In the genomic region with DNA sequence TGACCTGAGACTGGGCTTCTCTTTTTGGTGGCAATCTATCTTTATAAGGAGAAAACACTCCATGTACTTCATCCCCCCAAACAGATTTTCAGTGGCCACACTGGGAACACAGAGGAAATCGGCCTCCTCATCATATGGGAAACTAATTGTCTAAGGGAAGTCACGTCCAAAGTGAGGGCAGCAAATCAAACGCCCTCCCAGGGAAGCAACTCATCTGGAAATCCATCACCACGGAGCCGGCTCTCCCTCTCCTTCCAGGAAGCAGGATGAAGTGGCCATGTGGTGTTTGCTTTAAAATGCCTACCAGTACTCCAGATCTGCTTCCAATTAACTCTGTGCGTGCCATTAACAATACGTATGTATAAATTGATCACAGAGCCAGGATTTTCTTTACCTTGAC, we compare ENCODE assay signal across 15 mouse cellular contexts.
DNase-seq lines count a peak whose midpoint lies in the region; ATAC-seq lines count a peak whose summit lies in the region.
"Had no signal": no experiment of that assay in that cellular context is flagged by ENCODE, and none has a peak within 500 bp of the region (broad histone marks: within the 10 kb centered on the region; RNA-seq: fewer than 3 reads in every experiment).

No protein-coding gene starts in this region.

- no peak overlapping the region for H3K27ac ChIP-seq in midbrain, embryonic 10.5 days (replicated peaks)
- no peak overlapping the region for H3K27ac ChIP-seq in midbrain, embryonic 14.5 days (replicated peaks; ENCODE audit: low read depth, low read length)
- H3K27ac ChIP-seq in embryonic facial prominence, embryonic 14.5 days (replicated peaks; ENCODE audit: low read depth, low read length): no peak overlapping the region
- H3K27ac ChIP-seq: layer of hippocampus, adult 2 months; stomach, postnatal 0 days had no signal

- no peak overlapping the region for H3K4me3 ChIP-seq in midbrain, embryonic 10.5 days
- H3K4me3 ChIP-seq in midbrain, embryonic 14.5 days (replicated peaks; ENCODE audit: low read depth, low read length): no peak overlapping the region
- no peak overlapping the region for H3K4me3 ChIP-seq in embryonic facial prominence, embryonic 14.5 days (ENCODE audit: low read depth, low read length)
- H3K4me3 ChIP-seq: layer of hippocampus, adult 2 months; myocyte had no signal

- intact Hi-C loops in heart, postnatal 14 days (cut with DNase I): no loop called here

- no peaks in the 10 kb centered on the region for H3K9me3 ChIP-seq in midbrain, embryonic 10.5 days (replicated peaks)
- H3K9me3 ChIP-seq in midbrain, embryonic 14.5 days (ENCODE audit: control insufficient read depth, low read length): no peaks in the 10 kb centered on the region
- no peaks in the 10 kb centered on the region for H3K9me3 ChIP-seq in embryonic facial prominence, embryonic 14.5 days (ENCODE audit: control insufficient read depth, low read length)

- no peak for ATAC-seq in midbrain, embryonic 14.5 days (ENCODE audit: low FRiP score, low TSS enrichment)
- ATAC-seq in embryonic facial prominence, embryonic 14.5 days (ENCODE audit: low read depth): no peak
- no peak for ATAC-seq in megakaryocyte, adult 5-6 weeks (ENCODE audit: poor library complexity, severe bottlenecking)
- ATAC-seq: activated CD4-positive, CD25-positive, alpha-beta regulatory T cell, adult 4 months; liver, postnatal 0 days had no signal

- no peaks in the 10 kb centered on the region for H3K36me3 ChIP-seq in midbrain, embryonic 10.5 days
- H3K36me3 ChIP-seq in midbrain, embryonic 14.5 days (ENCODE audit: control insufficient read depth, insufficient read depth, low read length): no peaks in the 10 kb centered on the region
- no peaks in the 10 kb centered on the region for H3K36me3 ChIP-seq in embryonic facial prominence, embryonic 14.5 days (ENCODE audit: control insufficient read depth, insufficient read depth, low read length)

- H3K4me2 ChIP-seq in midbrain, embryonic 14.5 days (ENCODE audit: low read length): no peak overlapping the region
- no peak overlapping the region for H3K4me2 ChIP-seq in embryonic facial prominence, embryonic 14.5 days (ENCODE audit: low read depth, low read length)

- WGBS in midbrain, embryonic 10.5 days: 52% methylated on average over 7 of the region's 7 CpGs
- WGBS in midbrain, embryonic 14.5 days: 65% methylated on average over 7 of the region's 7 CpGs
- 27% methylated on average over 7 of the region's 7 CpGs for WGBS in embryonic facial prominence, embryonic 14.5 days

- peaks cover 12% of the 10 kb centered on the region for H3K4me1 ChIP-seq in midbrain, embryonic 10.5 days
- no peaks in the 10 kb centered on the region for H3K4me1 ChIP-seq in midbrain, embryonic 14.5 days (ENCODE audit: control insufficient read depth, insufficient read depth, low read length)
- peaks cover 20% of the 10 kb centered on the region for H3K4me1 ChIP-seq in embryonic facial prominence, embryonic 14.5 days (ENCODE audit: control insufficient read depth, insufficient read depth, low read length)

- no peak overlapping the region for H3K9ac ChIP-seq in midbrain, embryonic 14.5 days (replicated peaks; ENCODE audit: low read length)
- H3K9ac ChIP-seq in embryonic facial prominence, embryonic 14.5 days (ENCODE audit: low read depth, low read length): no peak overlapping the region
- H3K9ac ChIP-seq: liver, postnatal 0 days had no signal

- peak; percentile 18 for DNase-seq in midbrain, embryonic 10.5 days (ENCODE audit: low spot score)
- no peak for DNase-seq in midbrain, embryonic 14.5 days
- DNase-seq in embryonic facial prominence, embryonic 14.5 days (ENCODE audit: low spot score): peak; percentile 61
- DNase-seq in heart, postnatal 14 days: peak; percentile 19 to 21
- no peak for DNase-seq in cerebellum, postnatal 14 days
- no peak for DNase-seq in layer of hippocampus, adult 11-12 months (ENCODE audit: low spot score)
- DNase-seq: cerebellum, adult 8-10 months; kidney, adult 18-20 months; liver, postnatal 0 days; thymus, postnatal 4 days had no signal

- H3K27me3 ChIP-seq in midbrain, embryonic 10.5 days (ENCODE audit: low read depth, poor library complexity, severe bottlenecking): no peaks in the 10 kb centered on the region
- H3K27me3 ChIP-seq in midbrain, embryonic 14.5 days (ENCODE audit: control insufficient read depth, insufficient read depth, low read length): no peaks in the 10 kb centered on the region
- no peaks in the 10 kb centered on the region for H3K27me3 ChIP-seq in embryonic facial prominence, embryonic 14.5 days (replicated peaks; ENCODE audit: control insufficient read depth, insufficient read depth, low read length)

Comparison
In these comparisons a context has a peak if more than half of its experiments do, and no peak if none do; other contexts are left out.
1. DNase-seq: peak in midbrain, embryonic 10.5 days (single experiment), embryonic facial prominence, embryonic 14.5 days (single experiment) and heart, postnatal 14 days (2 of 2); none in midbrain, embryonic 14.5 days (single experiment), cerebellum, postnatal 14 days (0 of 2) and layer of hippocampus, adult 11-12 months (single experiment).